Mouse (Mus musculus) spleen, adult 2 months (tissue): ENCODE data around the gene Fam120a.

Source experiments
- CTCF ChIP-seq: fragments of 200-500 bp; IDR thresholded peaks from 2 replicates; pipeline ENCODE4 v1.5.1; 2011; ENCODE audit warnings: mild to moderate bottlenecking, inconsistent platforms; ENCODE audit not compliant: insufficient read depth, insufficient read length, insufficient replicate concordance; ENCODE audit errors: extremely low read depth
- POLR2A ChIP-seq: fragments of 200-500 bp; IDR thresholded peaks from 2 replicates; pipeline ENCODE4 v1.6.1; 2011; ENCODE audit warnings: low read depth, low read length, inconsistent platforms

GRCm38 (mm10) chr13:48992914-48993313, 25.1 kb upstream of the Fam120a start:
- TF ChIP-seq CTCF: no peak
- TF ChIP-seq POLR2A: no peak
